Mouse (Mus musculus): ENCODE results near the gene Trub2. TPM values are rescaled to one million over a fixed set of nuclear protein-coding genes. Genes with fewer than 3 reads are reported as not detected.

The Trub2 gene
- polyA plus RNA-seq, 1 experiment = 46.6 TPM

DNA sequence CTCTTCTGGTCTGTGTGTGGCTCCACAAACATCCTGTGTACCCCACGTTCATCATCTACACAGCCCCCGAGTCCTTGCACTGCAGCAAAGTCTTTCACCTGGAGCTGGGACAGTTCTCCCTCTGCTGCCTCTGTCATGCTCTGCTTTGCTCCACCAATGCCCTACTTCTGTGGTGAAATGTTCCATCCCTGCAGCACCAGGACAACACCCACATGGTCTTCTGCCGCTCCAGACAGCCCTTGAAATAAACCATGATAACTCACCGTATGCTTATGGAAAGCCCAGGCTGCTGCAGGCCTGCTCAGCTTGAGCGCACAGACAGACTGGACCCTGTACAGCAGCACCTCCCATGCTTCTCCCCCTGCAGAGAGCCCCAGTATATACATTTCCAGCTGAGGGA, 74.2 kb downstream of the Trub2 start:
- H3K27me3 ChIP-seq (ENCODE audit: control insufficient read depth, insufficient read depth, insufficient read length) = no peaks in the 10 kb centered on the region
- H3K4me2 ChIP-seq (ENCODE audit: low read depth) = no peak overlapping the region
- H3K4me3 ChIP-seq = no peak overlapping the region
- H3K36me3 ChIP-seq (ENCODE audit: control insufficient read depth, insufficient read depth) = peaks cover 3% of the 10 kb centered on the region
- H3ac ChIP-seq (ENCODE audit: control insufficient read depth, insufficient read length) = no peak overlapping the region
- TF ChIP-seq MYOG (IDR thresholded peaks at IDR 0.05; ENCODE audit: control insufficient read depth in 1 of 3, insufficient read depth in 1 of 3, insufficient read length in 2 of 3, low read depth in 2 of 3) = no peak
- no peak for TF ChIP-seq MAX (IDR thresholded peaks at IDR 0.05; ENCODE audit: low read depth)
- no peak for TF ChIP-seq REST (IDR thresholded peaks at IDR 0.05; ENCODE audit: insufficient read depth, insufficient read length)
- no peak for TF ChIP-seq TCF12 (IDR thresholded peaks at IDR 0.05; ENCODE audit: insufficient read depth, poor library complexity, severe bottlenecking)
- TF ChIP-seq POLR2A (IDR thresholded peaks at IDR 0.05; ENCODE audit: insufficient read length, low read depth) = no peak
- TF ChIP-seq USF1 (IDR thresholded peaks at IDR 0.05; ENCODE audit: low read depth) = no peak
- no peaks in the 10 kb centered on the region for H3K79me2 ChIP-seq (ENCODE audit: control insufficient read depth, insufficient read depth)

DNA sequence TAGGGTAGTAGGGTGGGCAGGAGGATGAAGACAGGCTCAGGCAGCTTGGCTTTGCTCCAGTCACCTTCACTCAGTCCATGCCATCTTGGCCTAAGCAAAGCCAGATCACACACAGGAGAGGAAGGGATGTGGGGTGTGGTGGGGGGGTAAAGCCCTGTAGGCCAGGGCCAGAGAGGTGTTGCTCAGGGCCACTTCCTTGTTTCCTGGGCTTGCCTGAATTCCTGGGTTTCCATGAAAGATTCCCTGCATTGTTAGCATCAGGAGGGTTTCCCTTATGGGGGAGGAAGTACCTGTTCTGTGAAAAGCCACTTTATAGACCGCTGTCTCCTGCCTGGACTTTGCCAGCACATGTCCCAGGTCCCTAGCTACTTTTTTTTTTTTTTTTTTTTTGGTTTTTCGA, 74.8 kb downstream of the Trub2 start:
- TF ChIP-seq POLR2A (IDR thresholded peaks at IDR 0.05; ENCODE audit: insufficient read length, low read depth) = no peak
- no peak for TF ChIP-seq MYOG (IDR thresholded peaks at IDR 0.05; ENCODE audit: control insufficient read depth in 1 of 3, insufficient read depth in 1 of 3, insufficient read length in 2 of 3, low read depth in 2 of 3)
- TF ChIP-seq E2F4 (IDR thresholded peaks at IDR 0.05; ENCODE audit: insufficient read depth) = no peak
- TF ChIP-seq MAX (IDR thresholded peaks at IDR 0.05; ENCODE audit: low read depth) = no peak
- TF ChIP-seq SRF (IDR thresholded peaks at IDR 0.05; ENCODE audit: control insufficient read depth, insufficient read length, low read depth) = no peak
- no peak for TF ChIP-seq POLR2AphosphoS2 (IDR thresholded peaks at IDR 0.05; ENCODE audit: insufficient read length, low read depth)
- no peak for TF ChIP-seq TCF3 (IDR thresholded peaks at IDR 0.05; ENCODE audit: insufficient read length, low read depth)
- no peak for TF ChIP-seq MYOD1 (IDR thresholded peaks at IDR 0.05; ENCODE audit: control insufficient read depth in 1 of 3, insufficient read length in 2 of 3, low read depth in 2 of 3)
- TF ChIP-seq REST (IDR thresholded peaks at IDR 0.05; ENCODE audit: insufficient read depth, insufficient read length) = no peak
- TF ChIP-seq CEBPB (IDR thresholded peaks at IDR 0.05; ENCODE audit: insufficient read depth, poor library complexity, severe bottlenecking) = no peak
- TF ChIP-seq TCF12 (IDR thresholded peaks at IDR 0.05; ENCODE audit: insufficient read depth, poor library complexity, severe bottlenecking) = no peak
- no peak for TF ChIP-seq USF1 (IDR thresholded peaks at IDR 0.05; ENCODE audit: low read depth)
- Histone ChIP-seq H3K27me3 (ENCODE audit: control insufficient read depth, insufficient read depth, insufficient read length) (no peaks in the 10 kb centered on the region), H3K36me3 (ENCODE audit: control insufficient read depth, insufficient read depth) (peaks cover 3% of the 10 kb centered on the region)

DNA sequence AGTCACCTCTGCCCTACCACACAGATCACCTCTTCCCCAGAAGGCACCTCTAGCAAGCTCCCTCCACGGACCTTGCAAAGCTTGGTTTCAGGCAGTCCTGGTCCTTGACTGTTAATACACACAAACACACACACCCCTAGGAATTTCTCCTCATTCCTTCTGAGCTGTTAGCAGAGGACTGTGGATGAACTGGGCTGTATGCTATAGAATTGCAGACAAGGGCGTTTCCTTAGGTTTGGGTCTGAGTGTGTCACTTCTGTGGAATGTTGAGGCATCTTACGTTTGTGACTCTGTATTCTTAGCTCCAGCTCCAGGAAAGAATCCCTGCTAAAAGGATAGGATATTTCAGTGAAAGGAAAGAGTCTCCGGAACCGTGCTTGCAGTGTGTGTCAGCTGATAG, 76.4 kb downstream of the Trub2 start:
- Histone ChIP-seq H3K4me3 (no peak overlapping the region), H3K27me3 (ENCODE audit: control insufficient read depth, insufficient read depth, insufficient read length) (no peaks in the 10 kb centered on the region), H3K79me2 (ENCODE audit: control insufficient read depth, insufficient read depth) (no peaks in the 10 kb centered on the region), H3ac (ENCODE audit: control insufficient read depth, insufficient read length) (no peak overlapping the region), H3K4me2 (ENCODE audit: low read depth) (peak overlapping the region; percentile 68), H3K36me3 (ENCODE audit: control insufficient read depth, insufficient read depth) (peaks cover 4% of the 10 kb centered on the region)
- TF ChIP-seq CEBPB (IDR thresholded peaks at IDR 0.05; ENCODE audit: insufficient read depth, poor library complexity, severe bottlenecking) = no peak
- TF ChIP-seq REST (IDR thresholded peaks at IDR 0.05; ENCODE audit: insufficient read depth, insufficient read length) = no peak
- TF ChIP-seq E2F4 (IDR thresholded peaks at IDR 0.05; ENCODE audit: insufficient read depth) = no peak
- TF ChIP-seq POLR2AphosphoS2 (IDR thresholded peaks at IDR 0.05; ENCODE audit: insufficient read length, low read depth) = no peak
- no peak for TF ChIP-seq MYOG (IDR thresholded peaks at IDR 0.05; ENCODE audit: control insufficient read depth in 1 of 3, insufficient read depth in 1 of 3, insufficient read length in 2 of 3, low read depth in 2 of 3)
- TF ChIP-seq USF1 (IDR thresholded peaks at IDR 0.05; ENCODE audit: low read depth) = no peak
- TF ChIP-seq TCF12 (IDR thresholded peaks at IDR 0.05; ENCODE audit: insufficient read depth, poor library complexity, severe bottlenecking) = no peak
- TF ChIP-seq SRF (IDR thresholded peaks at IDR 0.05; ENCODE audit: control insufficient read depth, insufficient read length, low read depth) = no peak
- no peak for TF ChIP-seq TCF3 (IDR thresholded peaks at IDR 0.05; ENCODE audit: insufficient read length, low read depth)
- no peak for TF ChIP-seq POLR2A (IDR thresholded peaks at IDR 0.05; ENCODE audit: insufficient read length, low read depth)
- no peak for TF ChIP-seq MAX (IDR thresholded peaks at IDR 0.05; ENCODE audit: low read depth)
- TF ChIP-seq MYOD1 (IDR thresholded peaks at IDR 0.05; ENCODE audit: control insufficient read depth in 1 of 3, insufficient read length in 2 of 3, low read depth in 2 of 3) = no peak

More for the DNA sequence above, 74.8 kb downstream of the Trub2 start:
- no peak overlapping the region for H3K4me2 ChIP-seq (ENCODE audit: low read depth)
- no peak overlapping the region for H3ac ChIP-seq (ENCODE audit: control insufficient read depth, insufficient read length)
- H3K79me2 ChIP-seq (ENCODE audit: control insufficient read depth, insufficient read depth) = no peaks in the 10 kb centered on the region
- no peak overlapping the region for H3K4me3 ChIP-seq

Other genes starting within 250 kb of the Trub2 start
- 74.5 TPM for gene Rapgef1, start 168.8 kb downstream of the Trub2 start, polyA plus RNA-seq (2012; fragmentation: generic; extraction: Trizol)
- not detected for gene Gm13420, start 36.8 kb downstream of the Trub2 start, polyA plus RNA-seq (2012; fragmentation: generic; extraction: Trizol)
- not detected for gene Gm13547, start 29.2 kb downstream of the Trub2 start, polyA plus RNA-seq (2012; fragmentation: generic; extraction: Trizol)
- 24.4 TPM for gene Coq4, start 1.0 kb downstream of the Trub2 start, polyA plus RNA-seq (2012; fragmentation: generic; extraction: Trizol)
- gene Slc27a4, start 14.1 kb upstream of the Trub2 start, polyA plus RNA-seq (2012; fragmentation: generic; extraction: Trizol) = 26.8 TPM
- gene Urm1, start 31.6 kb upstream of the Trub2 start, polyA plus RNA-seq (2012; fragmentation: generic; extraction: Trizol) = 43.8 TPM
- gene Cercam, start 80.7 kb upstream of the Trub2 start, polyA plus RNA-seq (2012; fragmentation: generic; extraction: Trizol) = 10.8 TPM
- gene Odf2, start 100.7 kb upstream of the Trub2 start, polyA plus RNA-seq (2012; fragmentation: generic; extraction: Trizol) = 37.8 TPM
- 25.1 TPM for gene Gle1, start 146.9 kb upstream of the Trub2 start, polyA plus RNA-seq (2012; fragmentation: generic; extraction: Trizol)
- 167 TPM for gene Sptan1, start 177.1 kb upstream of the Trub2 start, polyA plus RNA-seq (2012; fragmentation: generic; extraction: Trizol)